Mouse (Mus musculus) neural tube, embryonic 13.5 days (tissue): ENCODE measurements at regions not wholly inside any gene's neighbourhood (a gene's known extent, or its start where the extent isn't known, plus 50 kb on each side); places are given as distances from the start of the nearest gene placed in this dataset.
"Not testable (repeated sequence)": the region's sequence is repeated elsewhere in the genome, so short reads cannot be mapped to it uniquely, and the experiment has no call there.

Source experiments
- ATAC-seq: fragments of 200-750 bp; cut with Nextera tagmentation; 2 replicates; pipeline ENCODE4 v1.8.0; 2017; ENCODE audit warnings: low read depth, mild to moderate bottlenecking, moderate TSS enrichment, moderate library complexity
- H3K27ac ChIP-seq: fragments of 300-500 bp; sonication (generic); replicated peaks from 2 replicates; pipeline ENCODE4 v1.5.1; 2015; ENCODE audit warnings: moderate library complexity, mild to moderate bottlenecking, inconsistent platforms
- H3K27me3 ChIP-seq: fragments of 300-500 bp; sonication (generic); 2 replicates; pipeline ENCODE4 v1.6.1; 2015; ENCODE audit warnings: mild to moderate bottlenecking, inconsistent platforms
- H3K36me3 ChIP-seq: fragments of 300-500 bp; sonication (generic); 2 replicates; pipeline ENCODE4 v1.6.1; 2015; ENCODE audit warnings: mild to moderate bottlenecking, inconsistent platforms
- H3K4me1 ChIP-seq: fragments of 300-500 bp; sonication (generic); replicated peaks from 2 replicates; pipeline ENCODE4 v1.6.1; 2015; ENCODE audit warnings: inconsistent platforms
- H3K4me2 ChIP-seq: fragments of 300-500 bp; sonication (generic); 2 replicates; pipeline ENCODE4 v1.6.1; 2015; ENCODE audit warnings: inconsistent platforms, mild to moderate bottlenecking, moderate library complexity
- H3K4me3 ChIP-seq: fragments of 300-500 bp; sonication (generic); 2 replicates; pipeline ENCODE4 v1.5.1; 2015; ENCODE audit warnings: mild to moderate bottlenecking, inconsistent platforms
- H3K9ac ChIP-seq: fragments of 300-500 bp; sonication (generic); 2 replicates; pipeline ENCODE4 v1.6.1; 2015; ENCODE audit warnings: moderate library complexity, mild to moderate bottlenecking, inconsistent platforms
- H3K9me3 ChIP-seq: fragments of 300-500 bp; sonication (generic); 2 replicates; pipeline ENCODE4 v1.6.1; 2016; ENCODE audit warnings: inconsistent platforms
- WGBS: fragments of 180-500 bp; shearing (Covaris S2); methylation state at CpG from one replicate; pipeline ENCODE4 v1.1.7; 2015; 5-methylcytosine and 5-hydroxymethylcytosine counted together

DNA sequence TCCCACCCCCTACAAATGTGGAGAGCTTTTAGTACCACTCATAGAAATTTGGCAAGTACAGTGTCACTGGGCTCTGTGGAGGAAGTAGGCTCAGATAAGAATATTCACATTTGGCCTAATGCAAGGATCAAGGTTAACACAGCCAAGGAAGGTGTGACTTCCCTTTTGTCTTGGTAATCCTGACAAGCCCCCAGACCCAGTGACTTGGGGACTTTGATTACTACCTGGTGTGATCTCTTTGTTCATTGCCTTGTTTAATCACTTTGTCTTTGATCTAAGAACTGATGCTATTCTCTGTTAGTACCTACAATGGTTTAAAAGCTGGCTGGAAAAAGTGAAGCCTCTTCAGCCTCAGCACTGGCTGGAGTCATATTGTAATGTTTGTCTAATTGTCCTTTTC is 610.5 kb upstream of the Slc8a1 start:
- no peak overlapping the region for H3K9ac ChIP-seq
- no peaks in the 10 kb centered on the region for H3K4me1 ChIP-seq
- no peaks in the 10 kb centered on the region for H3K27me3 ChIP-seq
- no peaks in the 10 kb centered on the region for H3K36me3 ChIP-seq
- ATAC-seq = no peak
- H3K9me3 ChIP-seq = no peaks in the 10 kb centered on the region
- no peak overlapping the region for H3K4me3 ChIP-seq
- no peak overlapping the region for H3K27ac ChIP-seq
- no peak overlapping the region for H3K4me2 ChIP-seq

DNA sequence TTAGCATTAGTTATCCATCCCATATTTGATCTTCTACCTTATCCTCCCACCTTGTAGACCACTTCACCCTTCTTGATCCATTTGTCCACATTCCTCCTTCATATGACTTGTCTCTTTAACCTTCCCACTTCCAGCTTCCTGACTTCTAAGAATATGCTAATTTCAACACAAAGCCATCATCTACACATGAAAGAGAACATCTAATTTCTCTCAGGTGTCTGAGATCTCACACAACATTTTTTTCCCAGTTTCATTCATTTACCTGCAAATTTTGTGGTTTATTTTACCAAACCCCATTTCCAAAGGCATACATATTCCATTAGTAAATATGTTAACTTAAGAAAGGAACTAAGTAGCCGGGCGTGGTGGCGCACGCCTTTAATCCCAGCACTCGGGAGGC is 593.3 kb upstream of the Slc8a1 start:
- H3K36me3 ChIP-seq = no peaks in the 10 kb centered on the region
- H3K9ac ChIP-seq = no peak overlapping the region
- H3K9me3 ChIP-seq = no peaks in the 10 kb centered on the region
- no peak overlapping the region for H3K27ac ChIP-seq
- H3K4me1 ChIP-seq = no peaks in the 10 kb centered on the region
- 98% methylated on average over 5 of the region's 5 CpGs for WGBS
- H3K27me3 ChIP-seq = no peaks in the 10 kb centered on the region
- no peak for ATAC-seq
- no peak overlapping the region for H3K4me3 ChIP-seq
- no peak overlapping the region for H3K4me2 ChIP-seq

- H3K36me3 ChIP-seq = no peaks in the 10 kb centered on the region
- no peak for ATAC-seq
- H3K4me2 ChIP-seq = no peak overlapping the region
- H3K4me1 ChIP-seq = no peaks in the 10 kb centered on the region
- H3K27ac ChIP-seq = no peak overlapping the region
- no peaks in the 10 kb centered on the region for H3K27me3 ChIP-seq
- H3K9ac ChIP-seq = no peak overlapping the region
- H3K4me3 ChIP-seq = no peak overlapping the region
- no peaks in the 10 kb centered on the region for H3K9me3 ChIP-seq
- 86% methylated on average over 5 of the region's 5 CpGs for whole genome bisulfite sequencing
Observed at GRCm38 (mm10) chr17:82312191-82312590, 574.0 kb upstream of the Slc8a1 start.

- Histone ChIP-seq H3K9ac (no peak overlapping the region), H3K27ac (no peak overlapping the region), H3K36me3 (no peaks in the 10 kb centered on the region), H3K4me3 (no peak overlapping the region), H3K4me2 (no peak overlapping the region), H3K9me3 (no peaks in the 10 kb centered on the region), H3K4me1 (no peaks in the 10 kb centered on the region), H3K27me3 (no peaks in the 10 kb centered on the region)
- ATAC-seq = no peak
Observed at GRCm38 (mm10) chr17:82306347-82306746, 568.2 kb upstream of the Slc8a1 start.

GRCm38 (mm10) chr17:82277728-82278127 is 539.6 kb upstream of the Slc8a1 start:
- H3K4me3 ChIP-seq = no peak overlapping the region
- H3K9me3 ChIP-seq = no peaks in the 10 kb centered on the region
- H3K36me3 ChIP-seq = no peaks in the 10 kb centered on the region
- H3K27me3 ChIP-seq = no peaks in the 10 kb centered on the region
- no peak for ATAC-seq
- no peak overlapping the region for H3K9ac ChIP-seq
- H3K27ac ChIP-seq = no peak overlapping the region
- no peaks in the 10 kb centered on the region for H3K4me1 ChIP-seq
- no peak overlapping the region for H3K4me2 ChIP-seq
- 84% methylated on average over 3 of the region's 3 CpGs for WGBS

- no peak overlapping the region for H3K27ac ChIP-seq
- 87% methylated on average over 4 of the region's 4 CpGs for WGBS
- H3K4me1 ChIP-seq = no peaks in the 10 kb centered on the region
- H3K9me3 ChIP-seq = no peaks in the 10 kb centered on the region
- no peak for ATAC-seq
- H3K9ac ChIP-seq = no peak overlapping the region
- no peak overlapping the region for H3K4me2 ChIP-seq
- no peak overlapping the region for H3K4me3 ChIP-seq
- H3K36me3 ChIP-seq = no peaks in the 10 kb centered on the region
- no peaks in the 10 kb centered on the region for H3K27me3 ChIP-seq
Observed at GRCm38 (mm10) chr17:82273946-82274345, 535.8 kb upstream of the Slc8a1 start.

- no peak overlapping the region for H3K27ac ChIP-seq
- no peaks in the 10 kb centered on the region for H3K4me1 ChIP-seq
- H3K4me2 ChIP-seq = no peak overlapping the region
- no peaks in the 10 kb centered on the region for H3K9me3 ChIP-seq
- no peaks in the 10 kb centered on the region for H3K27me3 ChIP-seq
- no peak overlapping the region for H3K9ac ChIP-seq
- H3K36me3 ChIP-seq = no peaks in the 10 kb centered on the region
- H3K4me3 ChIP-seq = no peak overlapping the region
- no peak for ATAC-seq
- 97% methylated on average over 1 of the region's 1 CpGs for WGBS
Observed at GRCm38 (mm10) chr17:82272845-82273244, 534.7 kb upstream of the Slc8a1 start.

DNA sequence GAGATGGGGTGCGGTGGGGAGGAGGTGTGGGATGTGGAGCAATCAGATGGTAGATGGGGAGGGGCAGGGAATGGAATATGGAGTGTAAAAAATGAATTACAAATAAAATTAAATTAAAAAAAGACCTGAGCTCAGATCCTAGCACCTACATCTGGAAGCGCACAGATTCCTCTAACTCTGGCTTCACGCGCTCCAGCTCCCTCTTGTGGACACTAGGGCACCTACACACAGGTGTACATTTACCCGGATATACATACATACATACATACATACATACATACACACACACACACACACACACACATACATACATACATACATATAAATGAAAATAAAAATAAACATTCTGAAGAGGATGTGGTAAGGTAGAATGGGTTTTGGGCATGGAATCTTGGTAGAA is 528.7 kb upstream of the Slc8a1 start:
- ATAC-seq, H3K36me3 ChIP-seq, H3K4me3 ChIP-seq, H3K4me2 ChIP-seq, H3K27ac ChIP-seq, H3K9me3 ChIP-seq, H3K27me3 ChIP-seq, H3K4me1 ChIP-seq, H3K9ac ChIP-seq: not testable (repeated sequence)
- 97% methylated on average over 5 of the region's 5 CpGs for WGBS

- no peak overlapping the region for H3K9ac ChIP-seq
- 91% methylated on average over 2 of the region's 2 CpGs for WGBS
- no peak overlapping the region for H3K4me3 ChIP-seq
- no peaks in the 10 kb centered on the region for H3K4me1 ChIP-seq
- no peaks in the 10 kb centered on the region for H3K27me3 ChIP-seq
- no peaks in the 10 kb centered on the region for H3K9me3 ChIP-seq
- H3K27ac ChIP-seq = no peak overlapping the region
- no peak for ATAC-seq
- no peaks in the 10 kb centered on the region for H3K36me3 ChIP-seq
- H3K4me2 ChIP-seq = no peak overlapping the region
Observed at GRCm38 (mm10) chr17:82252362-82252761, 514.2 kb upstream of the Slc8a1 start.

DNA sequence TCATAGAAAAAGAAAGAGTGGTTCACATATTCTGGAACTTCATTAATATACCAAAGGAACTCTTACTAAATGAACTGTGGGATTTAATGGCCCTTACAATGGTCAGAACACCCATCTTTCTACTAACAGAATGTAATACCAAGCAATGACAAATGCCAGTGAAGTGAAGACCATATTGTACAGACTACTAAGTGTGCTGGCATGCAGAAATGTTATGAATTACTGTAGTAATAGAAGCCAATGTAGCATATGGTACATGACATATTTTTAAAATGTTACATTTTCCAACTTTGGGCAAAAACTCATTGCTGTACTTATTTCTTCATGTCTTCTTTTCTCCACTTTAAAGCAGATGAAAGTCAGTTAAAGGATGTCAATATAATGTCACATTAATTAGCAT is 513.7 kb upstream of the Slc8a1 start:
- H3K4me2 ChIP-seq = no peak overlapping the region
- H3K9ac ChIP-seq = no peak overlapping the region
- no peak overlapping the region for H3K4me3 ChIP-seq
- no peak for ATAC-seq
- H3K4me1 ChIP-seq = no peaks in the 10 kb centered on the region
- no peaks in the 10 kb centered on the region for H3K27me3 ChIP-seq
- H3K9me3 ChIP-seq = no peaks in the 10 kb centered on the region
- no peak overlapping the region for H3K27ac ChIP-seq
- no peaks in the 10 kb centered on the region for H3K36me3 ChIP-seq

DNA sequence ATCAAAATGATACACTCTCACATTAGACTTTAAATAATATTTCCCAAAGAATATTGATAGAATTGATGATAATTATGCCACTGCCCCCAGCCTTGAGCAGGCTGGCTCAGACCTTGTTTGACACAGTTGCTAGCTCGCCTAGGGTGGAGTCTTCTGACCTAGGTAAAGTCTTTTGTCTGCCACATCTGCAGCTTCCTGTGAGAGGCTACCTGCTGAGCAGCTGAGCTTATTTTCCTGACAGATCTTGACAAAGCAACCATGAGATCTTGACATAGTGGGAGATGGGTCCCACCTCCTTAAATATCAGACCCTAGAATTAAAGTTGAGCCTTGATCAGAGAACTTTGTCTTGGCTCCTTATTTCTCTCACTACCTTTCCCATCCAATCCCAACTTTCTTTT is 500.2 kb upstream of the Slc8a1 start:
- H3K27me3 ChIP-seq = no peaks in the 10 kb centered on the region
- no peak overlapping the region for H3K27ac ChIP-seq
- 67% methylated on average over 1 of the region's 1 CpGs for WGBS
- no peaks in the 10 kb centered on the region for H3K4me1 ChIP-seq
- ATAC-seq = no peak
- H3K9ac ChIP-seq = no peak overlapping the region
- no peaks in the 10 kb centered on the region for H3K9me3 ChIP-seq
- H3K36me3 ChIP-seq = no peaks in the 10 kb centered on the region
- no peak overlapping the region for H3K4me3 ChIP-seq
- H3K4me2 ChIP-seq = no peak overlapping the region

GRCm38 (mm10) chr17:82237456-82237855 is 499.3 kb upstream of the Slc8a1 start:
- Histone ChIP-seq H3K27me3 (no peaks in the 10 kb centered on the region), H3K36me3 (no peaks in the 10 kb centered on the region), H3K4me3 (no peak overlapping the region), H3K4me2 (no peak overlapping the region), H3K9me3 (no peaks in the 10 kb centered on the region), H3K4me1 (no peaks in the 10 kb centered on the region), H3K27ac (no peak overlapping the region), H3K9ac (no peak overlapping the region)
- 81% methylated on average over 2 of the region's 2 CpGs for WGBS
- no peak for ATAC-seq

DNA sequence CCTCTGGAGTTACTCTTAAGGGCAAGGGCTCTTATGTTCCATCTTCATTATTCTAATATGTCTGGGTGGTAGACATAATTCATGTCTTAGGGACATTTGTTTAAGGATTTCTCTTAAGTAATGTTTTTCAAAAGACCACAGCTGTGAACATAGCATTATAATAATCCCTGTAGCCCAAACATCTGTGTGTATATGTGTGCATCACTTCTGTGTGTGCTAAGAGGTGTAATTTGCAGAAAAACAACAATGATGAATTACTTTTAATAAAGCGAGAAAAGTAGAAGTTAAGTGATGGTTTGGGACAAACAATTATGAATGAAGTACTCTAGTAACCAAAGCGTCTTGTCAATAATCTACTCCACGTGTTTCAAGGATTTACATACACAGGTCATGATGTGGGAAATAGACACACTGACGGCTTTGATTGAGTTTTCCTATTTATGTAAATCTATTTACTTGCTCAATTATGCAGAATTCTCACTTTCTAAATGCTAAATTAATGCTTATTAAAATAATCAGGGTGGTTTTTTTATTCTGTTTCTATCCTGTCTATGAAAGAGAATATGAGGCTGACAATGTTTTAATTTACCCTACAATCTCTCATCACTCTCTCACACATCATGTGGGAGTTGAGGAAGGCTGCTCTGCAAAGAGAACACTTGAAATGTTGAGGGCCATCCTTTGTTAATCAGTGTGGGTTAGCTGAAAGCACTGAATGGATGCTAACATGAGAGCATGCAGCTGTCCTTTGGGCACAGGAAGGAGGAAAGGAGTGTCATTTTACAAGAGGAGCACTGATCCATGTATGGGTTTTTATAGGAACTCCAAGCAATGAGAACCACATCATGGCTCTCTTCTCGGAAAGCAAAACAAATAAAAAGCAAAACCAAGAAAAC is 477.8 kb upstream of the Slc8a1 start:
- H3K4me1 ChIP-seq = no peaks in the 10 kb centered on the region
- 87% methylated on average over 5 of the region's 5 CpGs for WGBS
- no peak overlapping the region for H3K9ac ChIP-seq
- no peak overlapping the region for H3K27ac ChIP-seq
- no peaks in the 10 kb centered on the region for H3K27me3 ChIP-seq
- no peak overlapping the region for H3K4me3 ChIP-seq
- H3K9me3 ChIP-seq = no peaks in the 10 kb centered on the region
- no peak for ATAC-seq
- no peaks in the 10 kb centered on the region for H3K36me3 ChIP-seq
- no peak overlapping the region for H3K4me2 ChIP-seq
